Mouse (Mus musculus): ENCODE results near the gene Fgf22.
"Not testable (repeated sequence)": the region's sequence is repeated elsewhere in the genome, so short reads cannot be mapped to it uniquely, and the experiment has no call there.

Gene Fgf22

GRCm38 (mm10) chr10:79732500-79732899 lies 22.4 kb upstream of the Fgf22 start:
- DNase-seq (ENCODE audit: low spot score): peak; percentile 23

- no peak for DNase-seq (ENCODE audit: low spot score)
Measured at GRCm38 (mm10) chr10:79733847-79734246, 21.0 kb upstream of the Fgf22 start.

GRCm38 (mm10) chr10:79735361-79735760 lies 19.5 kb upstream of the Fgf22 start:
- DNase-seq (ENCODE audit: low spot score): no peak

- DNase-seq (ENCODE audit: low spot score): no peak
Measured at GRCm38 (mm10) chr10:79736706-79737105, 18.2 kb upstream of the Fgf22 start.

GRCm38 (mm10) chr10:79738259-79738658 lies 16.6 kb upstream of the Fgf22 start:
- no peak for DNase-seq (ENCODE audit: low spot score)

GRCm38 (mm10) chr10:79739234-79739633 lies 15.6 kb upstream of the Fgf22 start:
- no peak for DNase-seq (ENCODE audit: low spot score)

- no peak for DNase-seq (ENCODE audit: low spot score)
Measured at GRCm38 (mm10) chr10:79740863-79741262, 14.0 kb upstream of the Fgf22 start.

GRCm38 (mm10) chr10:79743161-79743560 lies 11.7 kb upstream of the Fgf22 start:
- DNase-seq (ENCODE audit: low spot score): no peak

- no peak for DNase-seq (ENCODE audit: low spot score)
Measured at GRCm38 (mm10) chr10:79743650-79744365, 11.1 kb upstream of the Fgf22 start.

- DNase-seq (ENCODE audit: low spot score): no peak
Measured at GRCm38 (mm10) chr10:79745411-79745810, 9.5 kb upstream of the Fgf22 start.

- peak; percentile 97 for DNase-seq (ENCODE audit: low spot score)
Measured at GRCm38 (mm10) chr10:79745898-79746773, 8.7 kb upstream of the Fgf22 start, which contains the start of gene Polrmt. Gene Polrmt (minus strand): TSS chr10:79746581.

GRCm38 (mm10) chr10:79746774-79747151 lies 8.1 kb upstream of the Fgf22 start:
- no peak for DNase-seq (ENCODE audit: low spot score)

GRCm38 (mm10) chr10:79748496-79748895 lies 6.4 kb upstream of the Fgf22 start:
- peak; percentile 69 for DNase-seq (ENCODE audit: low spot score)

GRCm38 (mm10) chr10:79755854-79756253 lies 978 bp downstream of the Fgf22 start:
- DNase-seq (ENCODE audit: low spot score): no peak

- no peak for DNase-seq (ENCODE audit: low spot score)
Measured at GRCm38 (mm10) chr10:79756660-79757059, 1.8 kb downstream of the Fgf22 start.

- DNase-seq (ENCODE audit: low spot score): not testable (repeated sequence)
Measured at GRCm38 (mm10) chr10:79759675-79760074, 4.8 kb downstream of the Fgf22 start.

GRCm38 (mm10) chr10:79760603-79761143 lies 5.8 kb downstream of the Fgf22 start:
- no peak for DNase-seq (ENCODE audit: low spot score)

GRCm38 (mm10) chr10:79762875-79763274 lies 8.0 kb downstream of the Fgf22 start:
- no peak for DNase-seq (ENCODE audit: low spot score)

- no peak for DNase-seq (ENCODE audit: low spot score)
Measured at GRCm38 (mm10) chr10:79764234-79764633, 9.4 kb downstream of the Fgf22 start.

- no peak for DNase-seq (ENCODE audit: low spot score)
Measured at GRCm38 (mm10) chr10:79765228-79765745, 10.4 kb downstream of the Fgf22 start.

- no peak for DNase-seq (ENCODE audit: low spot score)
Measured at GRCm38 (mm10) chr10:79766001-79766507, 11.2 kb downstream of the Fgf22 start.

Measured in adipocyte (in vitro differentiated cells).